Mouse (Mus musculus) midbrain, embryonic 11.5 days (tissue): ENCODE results near the gene Rab3ip. TPM values are rescaled to one million over a fixed set of nuclear protein-coding genes. Genes with fewer than 3 reads are reported as not detected.

Experiments used
- ATAC-seq: fragments of 200-750 bp; cut with Nextera tagmentation; 2 replicates; pipeline ENCODE4 v1.8.0; 2017; ENCODE audit warnings: moderate TSS enrichment, moderate library complexity; ENCODE audit not compliant: low FRiP score
- DNase-seq: peaks from one replicate; pipeline ENCODE4 v3.0.0; 2015; ENCODE audit warnings: low spot score; ENCODE audit errors: missing footprints
- H3K27ac ChIP-seq: fragments of 300-500 bp; sonication (generic); 2 replicates; pipeline ENCODE4 v1.5.1; 2014; ENCODE audit warnings: low read depth, low read length
- H3K27me3 ChIP-seq: fragments of 300-500 bp; sonication (generic); 2 replicates; pipeline ENCODE4 v1.6.1; 2014; ENCODE audit warnings: mild to moderate bottlenecking, low read length, moderate library complexity, mixed read lengths; ENCODE audit not compliant: control insufficient read depth, insufficient read depth
- H3K36me3 ChIP-seq: fragments of 300-500 bp; sonication (generic); 2 replicates; pipeline ENCODE4 v1.6.1; 2014; ENCODE audit warnings: mild to moderate bottlenecking, low read length, moderate library complexity, mixed read lengths; ENCODE audit not compliant: control insufficient read depth, insufficient read depth
- H3K4me1 ChIP-seq: fragments of 300-500 bp; sonication (generic); 2 replicates; pipeline ENCODE4 v1.6.1; 2014; ENCODE audit warnings: low read length; ENCODE audit not compliant: control insufficient read depth, insufficient read depth
- H3K4me2 ChIP-seq: fragments of 300-500 bp; sonication (generic); 2 replicates; pipeline ENCODE4 v1.6.1; 2014; ENCODE audit warnings: mild to moderate bottlenecking, moderate library complexity
- H3K4me3 ChIP-seq: fragments of 300-500 bp; sonication (generic); 2 replicates; pipeline ENCODE4 v1.5.1; 2014; ENCODE audit warnings: low read depth, low read length
- H3K9ac ChIP-seq: fragments of 300-500 bp; sonication (generic); 2 replicates; pipeline ENCODE4 v1.6.1; 2014; ENCODE audit warnings: low read length
- H3K9me3 ChIP-seq: fragments of 300-500 bp; sonication (generic); 2 replicates; pipeline ENCODE4 v1.6.1; 2016; ENCODE audit warnings: low read length; ENCODE audit not compliant: control insufficient read depth
- WGBS: fragments of 180-500 bp; shearing (Covaris S2); extraction: QIAGEN DNeasy Blood & Tissue Kit; methylation state at CpG from one replicate; pipeline ENCODE4 v1.1.7; 2014; 5-methylcytosine and 5-hydroxymethylcytosine counted together
- polyA plus RNA-seq: library from polyadenylated mRNA; unstranded; fragments of >200 nt; fragmentation: Nextera tagmentation; extraction: Ambion mirVana; gene quantifications from 2 replicates; pipeline ENCODE4 v1.2.1, GENCODE M21; 2014

The Rab3ip gene
- polyA plus RNA-seq, 1 experiment from 2014 or later, result 41.1 TPM

DNA sequence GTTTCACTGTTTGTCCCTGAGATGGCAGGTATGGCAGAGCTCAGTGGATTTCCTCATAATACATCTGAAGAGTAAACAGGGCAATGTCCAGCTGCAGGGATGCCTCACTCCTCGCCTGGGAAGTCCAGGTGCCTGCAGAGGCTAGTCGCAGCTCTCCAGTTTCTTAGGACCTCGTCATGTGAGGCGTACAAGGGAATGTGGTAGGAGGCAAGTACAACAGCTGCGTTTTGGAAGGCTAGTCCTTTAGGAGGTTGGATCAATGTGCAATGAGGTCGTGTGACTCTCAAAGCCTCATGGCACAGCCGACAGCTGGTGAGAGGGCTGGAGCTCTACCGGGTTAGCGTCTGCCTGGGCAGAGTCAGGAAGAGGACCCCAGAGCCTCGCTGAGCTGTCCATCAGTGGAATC, 46.1 kb downstream of the Rab3ip start:
- H3K27me3 ChIP-seq, result no peaks in the 10 kb centered on the region
- H3K4me2 ChIP-seq, result no peak overlapping the region
- no peak overlapping the region for H3K9ac ChIP-seq
- H3K4me1 ChIP-seq, result no peaks in the 10 kb centered on the region
- no peaks in the 10 kb centered on the region for H3K9me3 ChIP-seq
- DNase-seq (no peak), ATAC-seq (no peak)
- 92% methylated on average over 10 of the region's 10 CpGs for WGBS
- H3K4me3 ChIP-seq, result no peak overlapping the region
- H3K27ac ChIP-seq, result no peak overlapping the region
- peaks cover 20% of the 10 kb centered on the region; the same call in 1 of the 2 replicates for H3K36me3 ChIP-seq

DNA sequence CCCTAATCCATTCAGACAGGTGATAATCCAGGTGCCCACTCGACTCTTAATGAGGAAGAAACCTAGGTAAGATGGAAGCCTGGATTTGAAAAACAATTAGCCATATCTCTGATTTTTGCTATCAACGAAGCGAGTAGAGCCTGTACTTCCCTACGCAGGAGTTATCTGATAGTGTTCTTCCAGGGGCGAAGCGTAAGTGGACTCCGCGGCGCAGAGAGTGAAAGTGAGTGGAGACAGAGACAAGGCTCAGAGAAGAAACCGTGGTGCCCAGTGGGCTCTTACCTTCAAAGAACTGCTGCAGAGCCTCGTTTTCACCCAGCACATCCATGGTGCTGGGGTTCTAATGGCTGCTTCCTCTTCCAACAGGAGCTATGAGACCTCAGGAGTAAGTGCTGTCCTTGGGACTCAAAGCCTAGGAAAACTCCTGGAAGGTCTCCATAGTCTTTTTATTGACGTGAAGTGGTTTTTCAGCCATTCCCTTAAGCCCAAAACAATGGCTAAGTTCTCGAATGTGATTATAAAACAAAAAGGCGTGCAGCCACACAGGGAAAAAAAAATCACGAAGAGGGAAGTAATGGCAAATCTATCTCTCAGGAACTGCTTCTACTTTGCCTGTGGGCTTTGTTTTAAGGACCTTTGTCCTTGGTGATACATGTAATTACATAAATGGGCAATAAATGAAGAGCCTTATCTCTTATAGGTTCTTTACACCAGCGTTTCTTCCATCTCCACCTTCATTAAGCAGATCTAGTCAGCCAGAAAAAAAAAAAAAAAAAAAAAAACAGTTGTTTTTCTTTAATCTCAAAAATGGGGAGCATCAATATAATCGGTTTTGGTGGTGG, 54.0 kb downstream of the Rab3ip start, which contains the start of gene Myrfl:
Gene Myrfl (minus strand): TSS at position 584 of the 842 bp plus-strand sequence.
- Histone ChIP-seq H3K27ac (no peak within 1 kb of the TSS), H3K9ac (no peak within 1 kb of the TSS), H3K9me3 (no peaks in the 10 kb centered on the region), H3K36me3 (no peaks in the 10 kb centered on the region), H3K27me3 (no peaks in the 10 kb centered on the region), H3K4me3 (no peak within 1 kb of the TSS), H3K4me1 (no peaks in the 10 kb centered on the region), H3K4me2 (no peak within 1 kb of the TSS)
- 81% methylated on average over 17 of the region's 17 CpGs for WGBS
- ATAC-seq, result no peak
- DNase-seq, result no peak

DNA sequence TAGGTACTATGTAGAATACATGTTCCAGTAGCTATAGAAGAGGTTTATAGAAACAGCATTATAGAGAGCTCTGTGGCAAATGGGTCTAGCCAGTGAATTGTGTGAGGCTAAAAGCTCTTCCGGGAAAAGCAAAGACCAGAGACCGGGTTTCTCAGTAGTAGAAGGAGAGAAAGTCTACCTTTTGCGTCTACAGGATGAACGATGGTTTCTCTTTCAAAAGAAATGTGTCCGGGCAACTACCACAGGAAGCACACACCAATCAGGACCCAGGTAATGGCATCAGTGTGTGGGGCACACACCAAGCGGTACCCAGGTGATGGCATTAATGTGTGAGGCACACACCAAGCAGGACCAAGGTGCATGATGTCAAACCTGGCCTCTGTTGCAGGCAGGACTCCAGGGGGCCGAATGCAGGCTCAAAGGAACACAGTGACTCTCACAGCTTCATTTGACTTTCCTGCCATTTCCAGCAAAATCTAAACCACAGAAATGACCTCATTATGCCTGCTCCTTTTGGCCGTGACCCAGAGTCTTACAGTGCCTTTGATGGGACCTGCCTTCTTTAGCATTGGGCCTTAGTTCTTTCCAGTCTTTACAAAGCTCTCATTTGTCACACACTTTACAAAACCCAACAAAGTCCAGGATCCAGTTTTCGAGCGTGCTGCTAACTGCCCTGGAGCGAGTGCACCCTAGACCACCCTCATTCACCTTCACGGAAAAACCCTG, 55.3 kb downstream of the Rab3ip start:
- Histone ChIP-seq H3K36me3 (no peaks in the 10 kb centered on the region), H3K4me1 (no peaks in the 10 kb centered on the region), H3K4me2 (no peak overlapping the region), H3K27me3 (no peaks in the 10 kb centered on the region), H3K9ac (no peak overlapping the region), H3K9me3 (no peaks in the 10 kb centered on the region), H3K4me3 (no peak overlapping the region), H3K27ac (no peak overlapping the region)
- no peak for ATAC-seq
- WGBS, result 88% methylated on average over 12 of the region's 12 CpGs
- no peak for DNase-seq

DNA sequence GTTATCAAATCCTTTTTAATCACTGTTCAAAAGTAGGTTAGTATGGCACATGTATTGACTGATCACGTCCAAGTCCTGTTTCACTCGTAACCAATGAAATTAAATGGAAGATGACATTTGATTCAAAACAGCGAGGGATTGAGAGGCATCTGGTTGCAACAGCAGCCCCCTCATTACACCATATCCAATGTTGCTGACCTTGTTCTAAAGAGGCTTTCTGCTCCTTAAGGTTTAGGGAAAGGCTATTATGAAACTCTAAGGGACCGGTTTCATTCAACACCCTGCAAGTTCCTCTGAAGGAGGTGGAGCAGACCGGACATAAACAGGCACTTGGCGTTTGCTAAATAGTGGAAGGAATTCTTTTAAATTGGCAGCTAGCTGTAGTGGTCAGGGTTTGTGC, 56.0 kb downstream of the Rab3ip start:
- no peak overlapping the region for H3K9ac ChIP-seq
- ATAC-seq (no peak), DNase-seq (no peak)
- no peak overlapping the region for H3K4me3 ChIP-seq
- no peaks in the 10 kb centered on the region for H3K36me3 ChIP-seq
- H3K27me3 ChIP-seq, result no peaks in the 10 kb centered on the region
- no peak overlapping the region for H3K4me2 ChIP-seq
- 86% methylated on average over 6 of the region's 6 CpGs for WGBS
- no peaks in the 10 kb centered on the region for H3K4me1 ChIP-seq
- H3K9me3 ChIP-seq, result no peaks in the 10 kb centered on the region
- H3K27ac ChIP-seq, result no peak overlapping the region

DNA sequence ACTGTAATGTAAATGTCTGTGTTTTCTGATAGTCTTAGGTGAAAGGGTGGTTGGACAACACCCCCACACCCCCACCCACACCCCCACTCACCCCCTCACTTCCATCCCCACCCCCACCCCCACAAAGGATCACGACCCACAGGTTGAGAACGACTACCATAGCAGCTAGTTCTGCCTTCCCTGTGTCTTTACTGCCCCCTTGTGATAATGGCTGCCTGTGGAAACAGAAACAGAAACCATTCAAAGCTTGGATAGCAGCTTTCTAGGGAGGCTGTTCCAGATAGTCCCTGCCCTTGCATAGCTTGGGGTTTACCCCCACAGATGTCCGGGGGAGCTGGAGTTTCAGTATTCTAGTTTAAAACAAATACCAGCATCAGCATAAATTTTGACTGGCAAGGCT, 56.8 kb downstream of the Rab3ip start:
- DNase-seq, result no peak

DNA sequence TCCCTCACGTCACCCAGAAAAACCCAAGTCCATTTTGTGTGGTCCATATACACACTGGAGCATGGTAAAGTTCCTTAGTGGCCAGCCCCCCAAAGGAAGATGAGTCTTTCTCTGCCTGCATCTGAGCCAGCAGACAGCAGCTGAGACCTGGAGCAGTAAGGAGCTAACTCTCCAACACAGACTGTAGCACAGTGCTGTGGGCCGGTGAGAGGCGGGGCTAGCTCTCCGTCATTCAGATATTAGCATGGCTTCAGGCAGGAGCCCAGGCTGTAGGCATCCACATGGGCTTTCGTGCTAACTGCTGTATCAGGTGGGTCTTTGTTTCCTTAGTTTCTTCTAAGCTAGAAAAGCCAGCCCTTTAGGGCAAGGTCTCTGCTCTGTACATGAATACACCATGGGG, 60.0 kb downstream of the Rab3ip start:
- H3K9me3 ChIP-seq, result no peaks in the 10 kb centered on the region
- no peak overlapping the region for H3K4me2 ChIP-seq
- H3K4me1 ChIP-seq, result no peaks in the 10 kb centered on the region
- 49% methylated on average over 5 of the region's 5 CpGs for WGBS
- no peak for DNase-seq
- H3K4me3 ChIP-seq, result no peak overlapping the region
- ATAC-seq, result peak; percentile 70
- no peak overlapping the region for H3K9ac ChIP-seq
- H3K27me3 ChIP-seq, result no peaks in the 10 kb centered on the region
- H3K36me3 ChIP-seq, result no peaks in the 10 kb centered on the region
- no peak overlapping the region for H3K27ac ChIP-seq

More for the DNA sequence above, 56.8 kb downstream of the Rab3ip start:
- Histone ChIP-seq H3K36me3 (no peaks in the 10 kb centered on the region), H3K4me2 (no peak overlapping the region), H3K9ac (no peak overlapping the region), H3K4me1 (no peaks in the 10 kb centered on the region), H3K4me3 (no peak overlapping the region), H3K27ac (no peak overlapping the region), H3K9me3 (no peaks in the 10 kb centered on the region), H3K27me3 (no peaks in the 10 kb centered on the region)
- ATAC-seq, result no peak
- WGBS, result 28% methylated on average over 3 of the region's 3 CpGs

DNA sequence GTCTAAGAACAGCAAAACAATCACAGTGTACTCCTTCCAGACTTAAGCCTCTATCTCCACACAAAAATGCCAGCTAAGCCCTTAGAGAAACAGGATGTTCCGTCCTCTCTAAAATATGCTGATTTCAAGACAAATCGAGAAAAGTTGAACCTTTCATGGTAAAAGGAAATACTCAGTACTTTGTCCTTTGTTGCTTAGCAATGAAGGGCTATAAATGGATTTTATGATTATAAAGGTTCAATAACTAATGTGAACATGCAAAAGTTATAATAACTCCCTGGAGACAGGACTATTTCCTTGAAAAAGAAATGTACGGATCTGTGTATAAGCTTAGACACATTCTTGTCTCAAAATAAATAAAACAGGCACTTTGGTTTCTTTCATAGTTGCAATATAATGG, 66.0 kb downstream of the Rab3ip start:
- H3K9me3 ChIP-seq, result no peaks in the 10 kb centered on the region
- 81% methylated on average over 3 of the region's 3 CpGs for WGBS

DNA sequence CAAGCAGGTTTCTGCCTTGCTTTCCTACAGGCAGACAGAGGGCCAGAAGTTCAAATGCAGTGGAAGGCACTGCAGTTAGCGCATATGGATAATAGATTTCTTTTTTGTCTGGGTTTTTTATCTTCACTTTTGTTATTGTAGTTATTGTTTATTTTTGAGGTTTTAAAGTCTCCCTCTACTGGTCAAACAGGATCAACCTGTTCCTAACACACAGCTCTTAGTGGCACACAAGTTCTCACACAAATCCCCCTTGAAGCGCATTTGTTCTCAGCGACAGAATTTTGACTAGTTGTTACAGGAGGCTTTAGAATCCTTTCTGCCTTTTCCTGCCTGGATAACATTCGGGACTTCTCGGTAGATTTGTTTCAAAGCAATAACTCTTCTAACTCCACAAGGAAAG, 67.0 kb downstream of the Rab3ip start:
- Histone ChIP-seq H3K36me3 (no peaks in the 10 kb centered on the region), H3K4me1 (no peaks in the 10 kb centered on the region), H3K27ac (no peak overlapping the region), H3K4me2 (no peak overlapping the region), H3K9ac (no peak overlapping the region), H3K4me3 (no peak overlapping the region), H3K9me3 (no peaks in the 10 kb centered on the region), H3K27me3 (no peaks in the 10 kb centered on the region)
- peak; percentile 69 for DNase-seq
- WGBS, result 78% methylated on average over 5 of the region's 5 CpGs
- ATAC-seq, result no peak

More for the DNA sequence above, 66.0 kb downstream of the Rab3ip start:
- DNase-seq (peak; percentile 21), ATAC-seq (no peak)
- Histone ChIP-seq H3K27ac (no peak overlapping the region), H3K9ac (no peak overlapping the region), H3K36me3 (no peaks in the 10 kb centered on the region), H3K4me3 (no peak overlapping the region), H3K4me2 (no peak overlapping the region), H3K4me1 (no peaks in the 10 kb centered on the region), H3K27me3 (no peaks in the 10 kb centered on the region)

DNA sequence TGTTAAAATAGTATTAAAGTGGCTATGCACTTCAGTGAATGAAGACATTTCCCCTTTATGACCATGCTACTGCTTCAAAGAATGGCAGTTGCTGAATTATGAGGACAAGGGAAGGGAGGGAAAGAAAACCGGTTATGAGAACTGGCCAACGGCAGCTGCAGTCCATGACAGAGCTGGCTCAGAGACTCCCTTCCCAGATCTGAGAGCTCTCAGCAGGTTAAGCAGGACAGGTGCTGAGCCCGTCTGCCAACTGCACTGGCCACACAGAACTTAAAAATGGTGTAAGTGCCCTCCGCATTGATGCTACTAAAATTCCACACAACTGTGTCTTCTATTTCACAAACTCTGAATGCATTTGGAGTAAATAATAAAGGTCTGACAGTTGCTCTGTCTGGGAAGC, 73.1 kb downstream of the Rab3ip start:
- H3K4me3 ChIP-seq, result no peak overlapping the region
- H3K4me1 ChIP-seq, result no peaks in the 10 kb centered on the region
- H3K27me3 ChIP-seq, result no peaks in the 10 kb centered on the region
- DNase-seq (no peak), ATAC-seq (no peak)
- no peaks in the 10 kb centered on the region for H3K36me3 ChIP-seq
- WGBS, result 89% methylated on average over 4 of the region's 4 CpGs
- no peaks in the 10 kb centered on the region for H3K9me3 ChIP-seq
- H3K27ac ChIP-seq, result no peak overlapping the region
- no peak overlapping the region for H3K4me2 ChIP-seq
- H3K9ac ChIP-seq, result no peak overlapping the region
